Mouse (Mus musculus) midbrain, embryonic 14.5 days (tissue): Measurements from ENCODE around the gene Evpl. TPM values are rescaled to one million over a fixed set of nuclear protein-coding genes. Genes with fewer than 3 reads are reported as not detected.

Experiments used
- ATAC-seq: fragments of 200-750 bp; cut with Nextera tagmentation; 2 replicates; pipeline ENCODE4 v1.8.0; 2017; ENCODE audit warnings: moderate number of reproducible peaks, moderate library complexity; ENCODE audit not compliant: low FRiP score, low TSS enrichment
- DNase-seq: peaks from one replicate; pipeline ENCODE4 v3.0.0-alpha.2; 2015
- H3K27ac ChIP-seq: fragments of 300-500 bp; sonication (generic); replicated peaks from 2 replicates; pipeline ENCODE4 v1.5.1; 2014; ENCODE audit warnings: mild to moderate bottlenecking, low read depth, low read length, moderate library complexity
- H3K27me3 ChIP-seq: fragments of 300-500 bp; sonication (generic); 2 replicates; pipeline ENCODE4 v1.6.1; 2014; ENCODE audit warnings: low read length, control low read depth, mixed read lengths; ENCODE audit not compliant: control insufficient read depth, insufficient read depth
- H3K36me3 ChIP-seq: fragments of 300-500 bp; sonication (generic); 2 replicates; pipeline ENCODE4 v1.6.1; 2014; ENCODE audit warnings: low read length, control low read depth; ENCODE audit not compliant: control insufficient read depth, insufficient read depth
- H3K4me1 ChIP-seq: fragments of 300-500 bp; sonication (generic); 2 replicates; pipeline ENCODE4 v1.6.1; 2014; ENCODE audit warnings: mild to moderate bottlenecking, antibody characterized with exemption, low read length, control low read depth; ENCODE audit not compliant: control insufficient read depth, insufficient read depth
- H3K4me2 ChIP-seq: fragments of 300-500 bp; sonication (generic); 2 replicates; pipeline ENCODE4 v1.6.1; 2014; ENCODE audit warnings: mild to moderate bottlenecking, low read length, moderate library complexity
- H3K4me3 ChIP-seq: fragments of 300-500 bp; sonication (generic); replicated peaks from 2 replicates; pipeline ENCODE4 v1.5.1; 2014; ENCODE audit warnings: low read depth, low read length
- H3K9ac ChIP-seq: fragments of 300-500 bp; sonication (generic); replicated peaks from 2 replicates; pipeline ENCODE4 v1.6.1; 2014; ENCODE audit warnings: mild to moderate bottlenecking, low read length, moderate library complexity
- H3K9me3 ChIP-seq: fragments of 300-500 bp; sonication (generic); 2 replicates; pipeline ENCODE4 v1.6.1; 2016; ENCODE audit warnings: low read length, control low read depth, mixed read lengths; ENCODE audit not compliant: control insufficient read depth
- WGBS: fragments of 180-500 bp; shearing (Covaris S2); extraction: QIAGEN DNeasy Blood & Tissue Kit; methylation state at CpG from one replicate; pipeline ENCODE4 v1.1.7; 2014; 5-methylcytosine and 5-hydroxymethylcytosine counted together
- polyA plus RNA-seq: library from polyadenylated mRNA; unstranded; fragments of >200 nt; fragmentation: Nextera tagmentation; extraction: Ambion mirVana; gene quantifications from 2 replicates; pipeline ENCODE4 v1.2.1, GENCODE M21; 2014

Gene Evpl
- polyA plus RNA-seq, 1 experiment from 2014 or later: 0.36 TPM

- no peak overlapping the region for H3K9ac ChIP-seq
- H3K27me3 ChIP-seq: no peaks in the 10 kb centered on the region
- 93% methylated on average over 13 of the region's 13 CpGs for WGBS
- H3K9me3 ChIP-seq: no peaks in the 10 kb centered on the region
- no peak overlapping the region for H3K4me3 ChIP-seq
- ATAC-seq: no peak
- no peak overlapping the region for H3K27ac ChIP-seq
- DNase-seq: no peak
- no peaks in the 10 kb centered on the region for H3K4me1 ChIP-seq
- no peak overlapping the region for H3K4me2 ChIP-seq
- 0 out of 2 replicates have a peak, but pooled peaks cover 7% of the 10 kb centered on the region for H3K36me3 ChIP-seq
Observed at GRCm38 (mm10) chr11:116213877-116214510, 23.9 kb downstream of the Evpl start.

- Histone ChIP-seq H3K4me1 (no peaks in the 10 kb centered on the region), H3K9ac (no peak overlapping the region), H3K27me3 (no peaks in the 10 kb centered on the region), H3K4me2 (no peak overlapping the region), H3K36me3 (0 out of 2 replicates have a peak, but pooled peaks cover 7% of the 10 kb centered on the region), H3K27ac (no peak overlapping the region), H3K9me3 (no peaks in the 10 kb centered on the region), H3K4me3 (no peak overlapping the region)
- ATAC-seq (no peak), DNase-seq (no peak)
- WGBS: 94% methylated on average over 6 of the region's 6 CpGs
Observed at GRCm38 (mm10) chr11:116212847-116213246, 25.0 kb downstream of the Evpl start.

DNA sequence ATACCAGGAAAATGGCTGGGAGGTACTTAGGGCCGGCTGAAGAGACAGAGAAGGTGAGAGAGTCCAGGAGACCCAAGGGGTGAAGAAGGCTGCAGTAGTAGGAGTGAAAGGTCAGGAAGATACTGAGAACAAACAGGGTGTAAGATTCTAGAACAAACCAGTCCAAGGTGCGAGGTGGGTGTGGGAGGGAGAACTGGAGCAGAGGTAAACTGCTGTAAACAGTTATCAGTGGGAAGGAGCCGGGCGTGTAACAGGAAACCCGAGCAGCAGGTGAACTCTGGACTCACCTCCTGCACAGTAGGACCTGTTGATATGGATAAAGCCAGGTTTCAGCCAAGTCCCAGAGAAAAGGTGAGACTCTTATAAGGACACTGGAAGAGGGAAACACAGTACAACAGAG lies 27.2 kb downstream of the Evpl start:
- ATAC-seq (no peak), DNase-seq (no peak)
- WGBS: 70% methylated on average over 5 of the region's 5 CpGs
- Histone ChIP-seq H3K27ac (no peak overlapping the region), H3K4me3 (no peak overlapping the region), H3K9ac (no peak overlapping the region), H3K4me2 (no peak overlapping the region), H3K4me1 (no peaks in the 10 kb centered on the region), H3K36me3 (peaks cover 23% of the 10 kb centered on the region), H3K27me3 (no peaks in the 10 kb centered on the region), H3K9me3 (no peaks in the 10 kb centered on the region)

GRCm38 (mm10) chr11:116209257-116209656 lies 28.6 kb downstream of the Evpl start:
- DNase-seq (no peak), ATAC-seq (no peak)
- H3K36me3 ChIP-seq: peaks cover 30% of the 10 kb centered on the region
- H3K27ac ChIP-seq: no peak overlapping the region
- WGBS: 79% methylated on average over 8 of the region's 8 CpGs
- H3K4me1 ChIP-seq: no peaks in the 10 kb centered on the region
- no peaks in the 10 kb centered on the region for H3K9me3 ChIP-seq
- H3K4me3 ChIP-seq: no peak overlapping the region
- H3K27me3 ChIP-seq: no peaks in the 10 kb centered on the region
- no peak overlapping the region for H3K9ac ChIP-seq
- H3K4me2 ChIP-seq: no peak overlapping the region

DNA sequence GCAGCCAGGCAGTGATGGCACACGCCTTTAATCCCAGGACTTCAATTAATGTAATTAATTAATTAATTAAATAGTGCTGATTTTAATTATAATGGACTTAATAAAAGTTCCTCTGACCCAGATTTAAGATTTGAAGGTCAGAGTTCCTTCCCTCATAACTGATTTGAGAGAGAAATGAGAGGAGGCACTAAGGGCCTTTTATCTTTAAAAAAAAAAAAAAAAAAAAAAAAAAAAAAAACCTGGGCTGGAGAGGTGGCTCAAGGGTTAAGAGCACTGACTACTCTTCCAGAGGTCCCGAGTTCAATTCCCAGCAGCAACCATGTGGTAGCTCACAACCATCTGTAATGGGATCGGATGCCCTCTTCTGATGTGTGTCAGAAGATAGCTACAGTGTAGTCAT lies 29.2 kb downstream of the Evpl start:
- Histone ChIP-seq H3K27ac (no peak overlapping the region), H3K36me3 (peaks cover 30% of the 10 kb centered on the region), H3K9me3 (no peaks in the 10 kb centered on the region), H3K9ac (no peak overlapping the region), H3K4me2 (no peak overlapping the region), H3K4me1 (no peaks in the 10 kb centered on the region), H3K4me3 (no peak overlapping the region), H3K27me3 (no peaks in the 10 kb centered on the region)
- DNase-seq: no peak
- 82% methylated on average over 3 of the region's 3 CpGs for WGBS
- no peak for ATAC-seq

DNA sequence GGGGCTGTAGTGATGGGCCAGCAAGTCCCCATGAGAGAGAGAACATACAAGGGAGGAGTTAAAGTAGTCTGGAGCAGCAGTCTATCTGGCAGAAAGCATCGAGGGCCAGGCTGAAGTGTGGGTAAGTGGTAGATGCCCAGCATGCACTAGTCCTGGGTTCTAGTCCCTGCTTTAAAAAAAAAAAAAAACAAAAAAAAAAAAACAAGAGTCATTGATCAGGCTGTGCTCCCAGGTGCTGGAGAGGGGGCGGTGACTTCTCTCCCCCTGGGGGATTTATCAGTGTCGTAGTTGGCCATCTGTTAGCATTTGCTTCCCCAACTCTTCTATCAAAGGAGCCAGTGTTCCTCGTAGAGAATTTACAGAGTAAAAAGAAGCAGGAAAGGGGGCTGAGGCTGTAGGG lies 31.2 kb downstream of the Evpl start:
- Histone ChIP-seq H3K9me3 (no peaks in the 10 kb centered on the region), H3K27me3 (no peaks in the 10 kb centered on the region), H3K4me2 (no peak overlapping the region), H3K4me1 (no peaks in the 10 kb centered on the region), H3K27ac (no peak overlapping the region), H3K4me3 (no peak overlapping the region), H3K36me3 (peaks cover 26% of the 10 kb centered on the region), H3K9ac (no peak overlapping the region)
- DNase-seq: no peak
- ATAC-seq: no peak
- 85% methylated on average over 4 of the region's 4 CpGs for WGBS

DNA sequence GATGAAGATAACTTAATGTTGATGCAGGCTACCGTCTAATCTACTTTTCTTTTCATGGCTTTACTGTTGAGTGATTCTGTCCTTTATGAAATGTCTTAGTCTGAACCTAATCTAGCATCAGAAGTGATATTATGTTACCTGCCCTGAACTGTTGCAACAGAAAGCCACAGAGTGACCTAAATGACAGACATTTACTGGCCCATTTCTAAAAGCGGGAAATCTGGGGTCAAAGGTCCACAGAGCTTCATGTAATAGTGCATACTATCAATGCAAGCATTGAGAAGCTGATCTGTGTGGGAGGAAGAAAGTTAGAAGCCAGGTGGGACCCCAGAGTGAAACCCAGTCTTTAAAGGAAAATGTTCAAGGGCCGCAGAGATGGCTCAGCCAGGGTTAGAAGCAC lies 34.7 kb downstream of the Evpl start:
- WGBS: 92% methylated on average over 3 of the region's 3 CpGs
- Histone ChIP-seq H3K27me3 (no peaks in the 10 kb centered on the region), H3K27ac (no peak overlapping the region), H3K9me3 (no peaks in the 10 kb centered on the region), H3K36me3 (peaks cover 24% of the 10 kb centered on the region), H3K4me1 (peaks cover 3% of the 10 kb centered on the region; the same call in 1 of the 2 replicates), H3K4me3 (no peak overlapping the region), H3K9ac (no peak overlapping the region), H3K4me2 (no peak overlapping the region)
- ATAC-seq (no peak), DNase-seq (no peak)

DNA sequence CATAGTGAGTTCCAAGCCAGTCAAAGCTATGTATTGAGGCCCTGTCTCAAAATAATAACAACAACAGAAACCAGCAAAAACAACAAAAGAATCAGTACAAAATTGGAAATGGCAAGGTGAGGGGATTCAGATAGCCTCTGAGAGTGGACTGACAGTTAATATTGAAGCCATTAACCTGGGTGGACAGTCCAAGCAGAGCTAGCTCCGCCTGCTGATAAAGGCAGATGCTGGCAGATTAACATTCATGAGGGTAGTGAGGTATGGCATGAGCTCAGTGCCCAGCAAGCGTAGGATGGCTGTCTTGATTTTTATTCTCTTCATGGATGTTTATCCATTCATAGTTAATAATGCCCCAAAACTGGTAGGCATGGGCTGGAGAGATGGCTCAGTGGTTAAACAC lies 36.7 kb downstream of the Evpl start:
- DNase-seq (no peak), ATAC-seq (no peak)
- H3K4me2 ChIP-seq: no peak overlapping the region
- no peak overlapping the region for H3K4me3 ChIP-seq
- WGBS: 88% methylated on average over 2 of the region's 2 CpGs
- peaks cover 14% of the 10 kb centered on the region for H3K36me3 ChIP-seq
- no peak overlapping the region for H3K9ac ChIP-seq
- no peaks in the 10 kb centered on the region for H3K27me3 ChIP-seq
- peaks cover 11% of the 10 kb centered on the region for H3K4me1 ChIP-seq
- no peaks in the 10 kb centered on the region for H3K9me3 ChIP-seq
- H3K27ac ChIP-seq: no peak overlapping the region
